Mouse (Mus musculus) bone marrow, adult 2 months (tissue): ENCODE data around the gene Bmp5.

Experiments used
- CTCF ChIP-seq: fragments of 200-500 bp; IDR thresholded peaks from 2 replicates; pipeline ENCODE4 v1.5.1; 2011; ENCODE audit warnings: low read length, control low read depth; ENCODE audit not compliant: control insufficient read depth, insufficient read depth
- POLR2A ChIP-seq: fragments of 200-500 bp; IDR thresholded peaks from 2 replicates; pipeline ENCODE4 v1.6.1; 2011; ENCODE audit warnings: low read depth, mild to moderate bottlenecking, control low read depth, low read length, borderline replicate concordance; ENCODE audit not compliant: control insufficient read depth

GRCm38 (mm10) chr9:75789879-75790428 lies 14.8 kb downstream of the Bmp5 start:
- TF ChIP-seq CTCF (no peak), POLR2A (no peak)
